Mouse (Mus musculus) liver, adult 2 months (tissue): Measurements from ENCODE around the gene Fam129a.

Experiments used
- CTCF ChIP-seq: fragments of 200-500 bp; IDR thresholded peaks from 2 replicates; pipeline ENCODE4 v1.5.1; 2011; ENCODE audit warnings: low read depth, low read length, control low read depth
- POLR2A ChIP-seq: fragments of 200-500 bp; IDR thresholded peaks from 2 replicates; pipeline ENCODE4 v1.6.1; 2011; ENCODE audit warnings: low read length, control low read depth; ENCODE audit not compliant: insufficient read depth; ENCODE audit errors: extremely low read depth

DNA sequence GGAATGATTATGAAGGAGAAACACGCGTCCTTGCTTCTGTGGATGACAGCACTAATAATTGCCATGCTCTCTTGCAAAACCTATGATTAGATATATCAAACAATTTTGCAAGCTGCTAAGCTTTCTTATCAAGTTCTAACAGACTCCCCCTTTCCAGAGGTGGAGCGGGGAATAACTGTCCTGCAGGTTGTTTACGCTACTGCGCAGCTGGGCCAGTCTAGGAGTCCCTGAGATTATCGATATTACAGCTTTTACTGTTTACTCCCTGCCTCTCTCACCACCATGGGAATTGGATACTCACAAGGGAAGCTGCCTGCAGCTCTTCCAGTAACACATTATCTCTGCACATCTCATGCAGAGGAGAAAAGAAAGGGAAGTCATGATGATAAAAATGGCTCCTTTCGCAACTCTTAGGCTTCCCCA is 170.2 kb downstream of the Fam129a start:
- no peak for TF ChIP-seq POLR2A
- no peak for TF ChIP-seq CTCF
